Mouse (Mus musculus) forebrain, embryonic 10.5 days (tissue): ENCODE data around the gene Twistnb. TPM values are rescaled to one million over a fixed set of nuclear protein-coding genes. Genes with fewer than 3 reads are reported as not detected.

Experiments
- DNase-seq: peaks from one replicate; pipeline ENCODE4 v3.0.0-alpha.2; 2017; ENCODE audit warnings: low spot score; ENCODE audit errors: extremely low spot score
- H3K27ac ChIP-seq: fragments of 300-500 bp; sonication (generic); 2 replicates; pipeline ENCODE4 v1.5.1; 2016; ENCODE audit warnings: mild to moderate bottlenecking
- H3K27me3 ChIP-seq: fragments of 300-500 bp; sonication (generic); 2 replicates; pipeline ENCODE4 v1.6.1; 2016; ENCODE audit warnings: mild to moderate bottlenecking; ENCODE audit not compliant: poor library complexity, severe bottlenecking
- H3K36me3 ChIP-seq: fragments of 300-500 bp; sonication (generic); replicated peaks from 2 replicates; pipeline ENCODE4 v1.6.1; 2016; ENCODE audit warnings: mild to moderate bottlenecking, moderate library complexity
- H3K4me1 ChIP-seq: fragments of 300-500 bp; sonication (generic); 2 replicates; pipeline ENCODE4 v1.6.1; 2016
- H3K4me3 ChIP-seq: fragments of 300-500 bp; sonication (generic); 2 replicates; pipeline ENCODE4 v1.5.1; 2016; ENCODE audit warnings: mild to moderate bottlenecking, moderate library complexity
- H3K9me3 ChIP-seq: fragments of 300-500 bp; sonication (generic); 2 replicates; pipeline ENCODE4 v1.6.1; 2016; ENCODE audit warnings: mild to moderate bottlenecking, moderate library complexity
- WGBS: fragments of 180-500 bp; shearing (Covaris S2); methylation state at CpG from one replicate; pipeline ENCODE4 v1.1.7; 2016; 5-methylcytosine and 5-hydroxymethylcytosine counted together
- polyA plus RNA-seq: library from polyadenylated mRNA; unstranded; fragments of >200 nt; fragmentation: Nextera tagmentation; extraction: Ambion mirVana; gene quantifications from 2 replicates; pipeline ENCODE4 v1.2.1, GENCODE M21; 2016

The Twistnb gene
- 63.9 and 79.8 TPM in 2 replicates for polyA plus RNA-seq

DNA sequence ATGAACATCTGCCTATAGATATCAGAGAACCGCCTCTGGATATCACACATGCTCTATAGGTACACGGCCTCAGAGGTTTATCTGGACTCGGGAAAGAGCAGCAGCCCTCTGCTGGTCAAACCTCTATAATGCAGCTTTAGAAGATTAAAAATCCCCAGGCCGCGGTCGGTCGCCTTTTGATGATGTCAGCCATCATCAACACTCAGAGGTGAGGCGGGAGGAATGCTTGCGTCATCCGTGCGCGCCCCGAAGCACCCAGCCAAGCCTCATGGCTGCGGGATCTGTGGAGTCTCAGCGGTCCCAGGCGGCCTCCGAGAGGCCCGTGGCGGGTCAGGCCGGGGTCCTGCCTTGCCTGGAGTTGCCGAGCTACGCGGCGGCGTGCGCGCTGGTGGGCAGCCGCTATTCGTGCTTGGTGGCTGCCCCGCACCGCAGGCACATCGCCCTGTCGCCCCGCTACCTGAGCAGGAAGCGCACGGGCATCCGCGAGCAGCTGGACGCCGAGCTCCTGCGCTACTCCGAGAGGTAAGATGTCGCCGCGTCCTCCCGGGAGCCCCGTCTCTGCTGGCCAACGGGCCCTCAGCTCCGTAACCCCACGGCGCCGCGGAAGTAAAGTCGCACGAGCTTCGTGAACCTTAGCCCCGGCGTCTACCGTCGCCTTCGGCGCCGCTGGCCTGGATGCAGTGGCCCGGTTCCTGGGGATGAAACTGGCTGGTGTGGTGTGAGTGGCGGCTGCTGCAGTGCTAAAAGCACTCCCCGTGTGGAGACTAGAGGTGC, at the start of gene Twistnb:
Gene Twistnb, plus strand, starts transcription at position 249 of the 774 bp plus-strand sequence.
- H3K36me3 ChIP-seq: peaks cover 10% of the 10 kb centered on the region
- peak within 1 kb of the TSS; percentile 92 for H3K27ac ChIP-seq
- peaks cover 10% of the 10 kb centered on the region for H3K4me1 ChIP-seq
- no peaks in the 10 kb centered on the region for H3K9me3 ChIP-seq
- no peaks in the 10 kb centered on the region for H3K27me3 ChIP-seq
- H3K4me3 ChIP-seq: peak within 1 kb of the TSS; percentile 97
- WGBS: under 1% methylated on average over 66 of the region's 66 CpGs
- peak; percentile 97 for DNase-seq

GRCm38 (mm10) chr12:33388842-33389241, 40.6 kb upstream of the Twistnb start:
- peak; percentile 78 for DNase-seq
- Histone ChIP-seq H3K9me3 (no peaks in the 10 kb centered on the region), H3K4me1 (peaks cover 10% of the 10 kb centered on the region; the same call in 1 of the 2 replicates), H3K27me3 (peaks cover 29% of the 10 kb centered on the region), H3K36me3 (no peaks in the 10 kb centered on the region), H3K4me3 (no peak overlapping the region), H3K27ac (no peak overlapping the region)
- 8% methylated on average over 5 of the region's 5 CpGs for WGBS

DNA sequence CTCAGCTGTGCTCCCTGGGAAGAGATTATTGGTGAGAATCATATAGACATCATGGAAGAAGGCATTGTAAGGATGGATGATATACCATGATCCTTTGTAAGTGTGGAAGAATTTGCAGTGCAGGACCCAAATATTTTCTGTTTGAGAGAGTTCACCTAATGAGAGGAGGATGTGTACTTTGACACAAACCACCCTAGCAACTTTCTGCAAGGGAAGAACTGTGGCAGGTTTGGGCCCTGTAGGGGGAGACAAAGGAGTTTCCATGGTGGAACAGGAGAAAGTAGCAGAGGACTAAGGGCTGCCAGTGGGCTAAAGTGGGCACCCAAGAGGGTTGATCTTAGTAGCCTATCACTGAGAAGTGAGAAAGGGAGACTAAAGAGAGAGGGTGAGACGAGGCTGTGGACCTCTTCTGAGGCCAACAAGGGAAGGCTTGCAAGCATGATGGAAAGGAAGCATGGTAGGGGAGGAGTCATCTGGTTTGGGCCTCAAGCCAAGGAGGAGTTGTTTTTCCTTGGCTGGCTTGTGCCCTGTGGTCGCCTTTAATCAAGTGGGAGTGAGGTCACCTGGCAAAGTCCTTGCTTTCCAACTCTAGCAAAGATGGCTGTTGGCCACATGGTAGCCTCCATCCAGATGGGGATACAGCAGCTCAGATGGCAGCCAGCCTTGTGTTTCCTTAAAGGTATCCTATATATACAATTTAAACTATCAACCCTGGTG, 38.4 kb upstream of the Twistnb start:
- H3K36me3 ChIP-seq: no peaks in the 10 kb centered on the region
- no peak overlapping the region for H3K4me3 ChIP-seq
- no peaks in the 10 kb centered on the region for H3K9me3 ChIP-seq
- 86% methylated on average over 2 of the region's 2 CpGs for WGBS
- H3K27ac ChIP-seq: no peak overlapping the region
- no peak for DNase-seq
- H3K4me1 ChIP-seq: peaks cover 21% of the 10 kb centered on the region
- H3K27me3 ChIP-seq: peaks cover 22% of the 10 kb centered on the region

DNA sequence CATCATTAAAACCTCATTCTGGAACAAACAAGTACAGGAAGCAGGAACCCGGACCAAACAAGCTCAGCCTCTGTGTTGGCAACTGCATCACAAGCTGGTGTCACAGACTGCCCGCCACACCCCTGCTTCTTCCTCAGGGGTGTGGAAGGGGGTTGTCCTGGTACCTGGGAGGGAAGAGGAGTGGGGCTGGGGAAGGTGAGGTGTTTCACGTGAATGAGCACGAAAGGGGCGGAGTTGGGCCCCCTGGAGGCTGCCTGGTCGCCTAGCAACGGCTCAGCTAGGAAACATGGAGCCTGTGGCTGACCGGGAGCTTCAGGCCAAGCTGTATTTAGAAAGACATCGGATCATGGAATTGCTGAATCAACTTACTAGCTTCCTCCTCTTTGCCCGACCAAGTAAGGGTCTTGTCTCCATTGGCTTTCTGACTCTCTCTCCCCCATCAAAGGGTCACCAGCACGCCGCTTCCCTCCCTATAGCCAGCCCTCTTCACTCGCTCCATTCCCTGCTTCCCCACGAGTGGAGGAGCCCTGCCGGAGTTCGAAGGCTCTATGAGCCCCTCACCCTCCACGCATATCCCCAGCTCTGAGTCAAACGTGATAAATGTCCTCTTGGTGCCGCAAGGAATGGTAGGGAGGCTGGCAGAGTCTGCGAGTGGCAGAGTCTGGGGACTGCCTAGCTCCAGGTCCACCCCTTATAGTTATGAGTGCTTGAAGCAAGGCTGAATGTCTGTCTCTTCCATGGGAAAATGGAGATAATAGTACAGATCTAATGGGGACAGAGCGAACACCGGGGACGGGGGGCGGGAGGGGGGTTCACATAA, 34.4 kb upstream of the Twistnb start, which contains the start of gene Efcab10:
Gene Efcab10, plus strand, starts transcription at position 51 of the 820 bp plus-strand sequence.
- peak; percentile 53 for DNase-seq
- H3K27ac ChIP-seq: peak within 1 kb of the TSS; percentile 74; the same call in 1 of the 2 replicates
- WGBS: 13% methylated on average over 24 of the region's 24 CpGs

GRCm38 (mm10) chr12:33403265-33403693, 26.2 kb upstream of the Twistnb start:
- WGBS: 55% methylated on average over 7 of the region's 7 CpGs
- H3K4me3 ChIP-seq: no peak overlapping the region
- no peak for DNase-seq
- H3K9me3 ChIP-seq: no peaks in the 10 kb centered on the region
- no peaks in the 10 kb centered on the region for H3K27me3 ChIP-seq
- no peaks in the 10 kb centered on the region for H3K36me3 ChIP-seq
- H3K27ac ChIP-seq: no peak overlapping the region
- peaks cover 6% of the 10 kb centered on the region; the same call in 1 of the 2 replicates for H3K4me1 ChIP-seq

More for the DNA sequence above, 34.4 kb upstream of the Twistnb start, which contains the start of gene Efcab10:
- Histone ChIP-seq H3K9me3 (no peaks in the 10 kb centered on the region), H3K4me3 (peak within 1 kb of the TSS; percentile 51), H3K4me1 (peaks cover 11% of the 10 kb centered on the region), H3K36me3 (no peaks in the 10 kb centered on the region), H3K27me3 (no peaks in the 10 kb centered on the region)

DNA sequence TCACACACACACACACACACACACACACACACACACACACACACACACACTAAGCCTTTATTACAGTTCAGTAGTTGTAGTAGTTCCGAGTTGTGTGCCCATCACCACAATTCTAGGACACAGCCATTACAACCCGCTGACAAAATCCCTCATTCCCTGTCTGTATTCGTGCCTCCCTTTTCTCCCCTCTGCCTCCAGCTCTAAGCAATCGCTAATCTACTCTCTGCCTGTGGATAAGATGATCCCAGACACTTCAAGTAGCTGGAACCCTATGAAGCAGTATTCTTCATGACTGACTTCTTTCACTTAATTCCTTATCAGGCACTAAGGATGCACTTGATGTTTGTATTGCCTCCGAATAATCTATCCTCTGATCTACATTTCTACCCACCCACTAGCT, 24.4 kb upstream of the Twistnb start:
- 52% methylated on average over 5 of the region's 5 CpGs for WGBS
- H3K27me3 ChIP-seq: no peaks in the 10 kb centered on the region
- H3K9me3 ChIP-seq: no peaks in the 10 kb centered on the region
- H3K36me3 ChIP-seq: no peaks in the 10 kb centered on the region
- no peak overlapping the region for H3K27ac ChIP-seq
- no peak overlapping the region for H3K4me3 ChIP-seq
- DNase-seq: no peak
- H3K4me1 ChIP-seq: peaks cover 6% of the 10 kb centered on the region; the same call in 1 of the 2 replicates

DNA sequence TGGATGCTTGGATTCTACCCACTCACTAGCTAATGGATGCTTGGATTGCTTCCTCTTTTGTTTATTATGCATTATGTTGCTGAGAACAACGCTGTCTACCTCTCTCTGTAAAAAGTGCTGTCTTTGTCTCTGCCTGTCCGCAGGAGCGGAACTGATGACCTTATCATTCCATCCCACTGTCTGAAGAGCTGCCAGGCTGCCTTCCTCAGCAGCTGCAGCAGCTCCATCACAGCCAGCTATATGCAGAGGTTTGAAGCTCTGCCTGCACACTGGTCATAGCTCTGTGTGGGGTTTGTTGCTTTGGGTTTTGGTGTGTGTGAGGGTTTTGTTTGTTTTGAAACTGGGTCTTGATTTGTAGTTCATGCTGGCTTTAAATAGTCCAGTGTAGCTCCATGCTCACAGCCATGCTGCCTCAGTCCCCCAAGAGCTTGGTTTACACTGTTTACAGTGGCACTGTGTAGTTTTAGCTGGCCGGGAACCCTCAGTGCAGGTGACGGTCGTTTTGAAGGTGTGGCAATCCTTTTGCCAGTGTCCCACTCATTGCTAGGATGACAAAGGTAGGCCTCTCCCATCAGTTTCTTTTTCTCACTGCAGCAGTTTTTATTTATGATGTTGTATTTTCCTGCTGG, 23.9 kb upstream of the Twistnb start:
- peaks cover 6% of the 10 kb centered on the region; the same call in 1 of the 2 replicates for H3K4me1 ChIP-seq
- no peak overlapping the region for H3K27ac ChIP-seq
- 48% methylated on average over 6 of the region's 6 CpGs for WGBS
- H3K27me3 ChIP-seq: no peaks in the 10 kb centered on the region
- H3K36me3 ChIP-seq: no peaks in the 10 kb centered on the region
- no peak for DNase-seq
- no peaks in the 10 kb centered on the region for H3K9me3 ChIP-seq
- no peak overlapping the region for H3K4me3 ChIP-seq

GRCm38 (mm10) chr12:33411580-33412151, 17.8 kb upstream of the Twistnb start:
- no peaks in the 10 kb centered on the region for H3K9me3 ChIP-seq
- no peak overlapping the region for H3K4me3 ChIP-seq
- no peak for DNase-seq
- H3K27ac ChIP-seq: no peak overlapping the region
- WGBS: 59% methylated on average over 6 of the region's 6 CpGs
- H3K27me3 ChIP-seq: no peaks in the 10 kb centered on the region
- no peaks in the 10 kb centered on the region for H3K36me3 ChIP-seq
- no peaks in the 10 kb centered on the region for H3K4me1 ChIP-seq

DNA sequence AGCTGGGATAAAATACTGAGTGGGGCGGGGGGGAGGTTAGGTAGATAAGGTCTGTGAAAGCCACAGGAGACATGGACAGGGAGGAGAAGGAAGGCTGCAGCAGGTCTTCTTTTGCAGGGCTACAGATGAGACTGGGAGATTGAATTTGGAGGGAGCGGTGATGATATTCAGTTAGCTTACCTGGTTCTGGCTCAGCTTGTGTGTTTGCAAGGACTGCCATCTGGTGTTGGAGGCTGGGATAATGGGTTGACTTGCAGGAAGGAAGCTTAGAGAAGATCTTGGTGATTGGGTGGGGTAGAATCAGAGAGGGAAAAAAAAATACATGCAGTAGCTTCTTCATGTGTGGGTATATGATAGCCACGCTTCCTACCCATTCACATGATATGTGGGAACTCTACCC, 5.1 kb upstream of the Twistnb start:
- 40% methylated on average over 3 of the region's 3 CpGs for WGBS
- Histone ChIP-seq H3K36me3 (no peaks in the 10 kb centered on the region), H3K4me1 (no peaks in the 10 kb centered on the region), H3K9me3 (no peaks in the 10 kb centered on the region), H3K4me3 (no peak overlapping the region), H3K27ac (no peak overlapping the region), H3K27me3 (no peaks in the 10 kb centered on the region)
- peak; percentile 28 for DNase-seq

DNA sequence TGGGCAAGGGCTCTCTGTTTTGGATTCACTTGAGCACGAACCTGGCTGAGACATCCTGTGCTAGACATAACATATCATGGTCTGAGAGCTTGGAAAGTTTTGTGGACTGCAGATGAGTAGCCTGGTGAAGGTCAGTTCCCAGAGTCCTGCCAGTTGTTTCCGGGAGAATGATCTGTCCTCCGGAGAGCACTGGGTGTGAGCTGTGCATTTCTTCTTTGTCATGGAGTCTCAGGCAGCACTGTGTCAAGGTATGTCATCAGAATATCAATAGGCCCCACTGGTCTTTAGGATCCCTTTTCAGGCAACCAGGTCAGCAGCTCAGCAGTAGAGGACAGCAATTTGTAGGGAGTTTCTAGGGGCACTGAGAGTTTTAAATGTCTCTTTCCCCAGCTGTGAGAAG, 2.1 kb upstream of the Twistnb start:
- Histone ChIP-seq H3K36me3 (no peaks in the 10 kb centered on the region), H3K27me3 (no peaks in the 10 kb centered on the region), H3K27ac (no peak overlapping the region), H3K9me3 (no peaks in the 10 kb centered on the region), H3K4me1 (peaks cover 10% of the 10 kb centered on the region), H3K4me3 (no peak overlapping the region)
- DNase-seq: no peak
- 28% methylated on average over 3 of the region's 3 CpGs for WGBS

DNA sequence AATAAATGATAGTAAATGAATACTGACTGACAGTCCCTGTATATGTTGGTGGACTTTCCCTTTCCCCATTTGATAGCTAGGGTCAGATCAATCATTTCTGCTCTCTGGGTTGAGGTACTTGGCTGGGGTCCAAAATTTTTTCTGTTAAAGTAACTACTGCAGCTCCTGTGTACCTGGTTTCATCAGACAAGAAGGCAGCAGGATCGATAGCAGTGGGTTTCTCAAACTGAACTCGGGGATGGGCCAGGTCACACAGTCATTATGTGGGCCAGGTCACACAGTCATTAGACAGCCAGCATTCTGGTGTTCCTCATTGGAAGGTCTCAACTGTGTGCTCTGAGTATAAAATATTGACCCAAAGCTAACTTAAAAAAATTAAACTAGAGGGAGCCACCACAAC, 1.7 kb upstream of the Twistnb start:
- no peaks in the 10 kb centered on the region for H3K36me3 ChIP-seq
- DNase-seq: no peak
- H3K27ac ChIP-seq: no peak overlapping the region
- peaks cover 10% of the 10 kb centered on the region for H3K4me1 ChIP-seq
- no peaks in the 10 kb centered on the region for H3K9me3 ChIP-seq
- WGBS: 83% methylated on average over 2 of the region's 2 CpGs
- no peak overlapping the region for H3K4me3 ChIP-seq
- H3K27me3 ChIP-seq: no peaks in the 10 kb centered on the region

- Histone ChIP-seq H3K27ac (no peak overlapping the region), H3K4me1 (peaks cover 10% of the 10 kb centered on the region), H3K36me3 (peaks cover 39% of the 10 kb centered on the region), H3K9me3 (no peaks in the 10 kb centered on the region), H3K4me3 (no peak overlapping the region), H3K27me3 (no peaks in the 10 kb centered on the region)
- DNase-seq: no peak
- WGBS: 93% methylated on average over 9 of the region's 9 CpGs
Measured at GRCm38 (mm10) chr12:33433812-33434211, 4.4 kb downstream of the Twistnb start.
